Mouse (Mus musculus) cortical plate, adult 2 months (tissue): ENCODE measurements around the gene Rab31.

Experiments
- CTCF ChIP-seq: fragments of 200-500 bp; IDR thresholded peaks from 2 replicates; pipeline ENCODE4 v1.5.1; 2011; ENCODE audit warnings: mild to moderate bottlenecking, control low read depth, low read length; ENCODE audit not compliant: insufficient read depth; ENCODE audit errors: extremely low read depth
- POLR2A ChIP-seq: fragments of 200-500 bp; IDR thresholded peaks from 2 replicates; pipeline ENCODE4 v1.6.1; 2011; ENCODE audit warnings: mild to moderate bottlenecking, low read length, control low read depth; ENCODE audit not compliant: insufficient read depth; ENCODE audit errors: extremely low read depth

DNA sequence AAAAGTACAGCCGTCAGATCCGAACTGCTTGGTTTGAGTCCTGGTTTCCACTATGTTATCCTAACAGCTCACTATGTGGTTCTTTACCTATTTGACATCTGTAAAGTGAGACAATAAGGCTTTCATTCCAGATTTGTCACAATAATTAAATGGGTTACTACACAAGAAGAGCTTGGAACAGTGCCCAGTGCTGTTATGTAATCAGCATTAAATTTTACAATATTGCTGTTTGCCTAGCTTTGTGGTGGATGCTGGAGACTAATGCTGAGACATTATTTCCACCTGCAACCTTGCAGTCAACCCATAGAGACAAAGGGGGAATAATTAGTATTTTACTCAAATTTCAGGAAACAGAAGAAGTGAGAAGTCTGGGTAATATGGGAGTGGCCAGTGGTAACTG, 154.1 kb downstream of the Rab31 start:
- no peak for TF ChIP-seq CTCF
- no peak for TF ChIP-seq POLR2A
